Mouse (Mus musculus) small intestine, adult 2 months (tissue): ENCODE results near the gene Prl2c3. TPM values are rescaled to one million over a fixed set of nuclear protein-coding genes. Genes with fewer than 3 reads are reported as not detected.
"Not testable (repeated sequence)": the region's sequence is repeated elsewhere in the genome, so short reads cannot be mapped to it uniquely, and the experiment has no call there.

ENCODE experiments used
- H3K27ac ChIP-seq: fragments of 200-500 bp; 2 replicates; pipeline ENCODE4 v1.5.1; 2012; ENCODE audit warnings: low read depth, low read length, control low read depth, inconsistent platforms; ENCODE audit not compliant: insufficient read depth
- H3K27me3 ChIP-seq: fragments of 200-500 bp; 2 replicates; pipeline ENCODE4 v1.6.1; 2012; ENCODE audit warnings: mild to moderate bottlenecking, moderate library complexity, low read length, inconsistent platforms; ENCODE audit not compliant: control insufficient read depth, insufficient read depth
- H3K36me3 ChIP-seq: fragments of 200-500 bp; 2 replicates; pipeline ENCODE4 v1.6.1; 2012; ENCODE audit warnings: mild to moderate bottlenecking, low read length, control low read depth, inconsistent platforms; ENCODE audit not compliant: control insufficient read depth, insufficient read depth
- H3K4me1 ChIP-seq: fragments of 200-500 bp; 2 replicates; pipeline ENCODE4 v1.6.1; 2012; ENCODE audit warnings: low read length, inconsistent platforms, mixed read lengths; ENCODE audit not compliant: control insufficient read depth, insufficient read depth, insufficient read length
- H3K4me3 ChIP-seq: fragments of 200-500 bp; 2 replicates; pipeline ENCODE4 v1.5.1; 2012; ENCODE audit warnings: low read depth, mild to moderate bottlenecking, control low read depth, inconsistent platforms, low read length, moderate library complexity
- CTCF ChIP-seq: fragments of 200-500 bp; IDR thresholded peaks from 2 replicates; pipeline ENCODE4 v1.5.1; 2012; ENCODE audit warnings: low read depth, mild to moderate bottlenecking, control low read depth, inconsistent platforms, low read length, moderate library complexity, mixed read lengths; ENCODE audit not compliant: insufficient replicate concordance, insufficient read length; ENCODE audit errors: extremely low read depth
- POLR2A ChIP-seq: fragments of 200-500 bp; IDR thresholded peaks from 2 replicates; pipeline ENCODE4 v1.6.1; 2012; ENCODE audit warnings: low read depth, mild to moderate bottlenecking, control low read depth, inconsistent platforms, low read length, moderate library complexity
- WGBS: fragments of 180-500 bp; shearing (Covaris S2); methylation state at CpG from one replicate; pipeline ENCODE4 v1.1.7; 2018; 5-methylcytosine and 5-hydroxymethylcytosine counted together
- polyA plus RNA-seq: library from polyadenylated mRNA; depleted of rRNA; stranded (reverse); fragments of >200 nt; gene quantifications from 2 replicates; pipeline ENCODE4 v1.2.3, GENCODE M21; 2012; rRNA removed

The Prl2c3 gene
- polyA plus RNA-seq, 1 experiment, result not detected

- no peaks in the 10 kb centered on the region for H3K36me3 ChIP-seq
- no peaks in the 10 kb centered on the region for H3K4me1 ChIP-seq
- H3K4me3 ChIP-seq, result no peak overlapping the region
- H3K27ac ChIP-seq, result no peak overlapping the region
- 43% methylated on average over 2 of the region's 2 CpGs for WGBS
- no peaks in the 10 kb centered on the region for H3K27me3 ChIP-seq
- TF ChIP-seq CTCF (no peak), POLR2A (no peak)
Measured at GRCm38 (mm10) chr13:12809591-12809990, 9.7 kb upstream of the Prl2c3 start.

- 56% methylated on average over 3 of the region's 3 CpGs for WGBS
- not testable (repeated sequence) for H3K4me3 ChIP-seq, H3K36me3 ChIP-seq, H3K4me1 ChIP-seq, H3K27ac ChIP-seq, H3K27me3 ChIP-seq
Measured at GRCm38 (mm10) chr13:12808793-12809512, 9.1 kb upstream of the Prl2c3 start.

- H3K27me3 ChIP-seq, H3K27ac ChIP-seq, H3K36me3 ChIP-seq, H3K4me3 ChIP-seq, H3K4me1 ChIP-seq: not testable (repeated sequence)
- WGBS, result 51% methylated on average over 4 of the region's 4 CpGs
Measured at GRCm38 (mm10) chr13:12806496-12806895, 6.6 kb upstream of the Prl2c3 start.

- H3K4me3 ChIP-seq, H3K36me3 ChIP-seq, H3K27ac ChIP-seq, H3K27me3 ChIP-seq, H3K4me1 ChIP-seq: not testable (repeated sequence)
- WGBS, result 75% methylated on average over 6 of the region's 6 CpGs
Measured at GRCm38 (mm10) chr13:12769442-12770091, 30.3 kb downstream of the Prl2c3 start.

Other genes starting within 250 kb of the Prl2c3 start
- 5.2 and 12.5 TPM in 2 replicates for gene Ero1lb, start 234.2 kb downstream of the Prl2c3 start, polyA plus RNA-seq
- gene Prl2c2, start 205.3 kb upstream of the Prl2c3 start, polyA plus RNA-seq, result not detected in 2 replicates